Mouse (Mus musculus) spleen, postnatal 14 days (tissue): ENCODE data around the gene Umad1.

Experiments
- DNase-seq, 2 experiments: peaks; one replicate each; pipeline ENCODE4 v3.0.0; 2021 to 2022; ENCODE audit warnings: low spot score in 2 of 2

Umad1 gene

GRCm38 (mm10) chr6:8367675-8368074 is 108.6 kb downstream of the Umad1 start:
- DNase-seq = no peak

- no peak for DNase-seq
These were observed 109.2 kb downstream of the Umad1 start for GRCm38 (mm10) chr6:8368198-8368864.

GRCm38 (mm10) chr6:8370624-8371023 is 111.5 kb downstream of the Umad1 start:
- DNase-seq = no peak

- DNase-seq = no peak
These were observed 114.0 kb downstream of the Umad1 start for GRCm38 (mm10) chr6:8373051-8373450.

GRCm38 (mm10) chr6:8373851-8374250 is 114.8 kb downstream of the Umad1 start:
- no peak for DNase-seq

- DNase-seq = no peak
These were observed 115.2 kb downstream of the Umad1 start for GRCm38 (mm10) chr6:8374290-8374689.

- DNase-seq = no peak
These were observed 115.6 kb downstream of the Umad1 start for GRCm38 (mm10) chr6:8374712-8375111.

GRCm38 (mm10) chr6:8376351-8376750 is 117.3 kb downstream of the Umad1 start:
- no peak for DNase-seq

GRCm38 (mm10) chr6:8377667-8378066 is 118.6 kb downstream of the Umad1 start:
- DNase-seq = no peak

GRCm38 (mm10) chr6:8389307-8389706 is 130.2 kb downstream of the Umad1 start:
- DNase-seq = no peak

GRCm38 (mm10) chr6:8390296-8390695 is 131.2 kb downstream of the Umad1 start:
- DNase-seq = no peak

GRCm38 (mm10) chr6:8390935-8391334 is 131.8 kb downstream of the Umad1 start:
- no peak for DNase-seq

GRCm38 (mm10) chr6:8393029-8393428 is 133.9 kb downstream of the Umad1 start:
- DNase-seq = no peak

- no peak for DNase-seq
These were observed 135.0 kb downstream of the Umad1 start for GRCm38 (mm10) chr6:8394044-8394443.

- DNase-seq = no peak
These were observed 136.0 kb downstream of the Umad1 start for GRCm38 (mm10) chr6:8395061-8395460.

- DNase-seq = no peak
These were observed 138.2 kb downstream of the Umad1 start for GRCm38 (mm10) chr6:8397252-8397651.

GRCm38 (mm10) chr6:8399710-8400109 is 140.6 kb downstream of the Umad1 start:
- DNase-seq = no peak

- no peak for DNase-seq
These were observed 144.0 kb downstream of the Umad1 start for GRCm38 (mm10) chr6:8403127-8403526.

GRCm38 (mm10) chr6:8405844-8406243 is 146.8 kb downstream of the Umad1 start:
- no peak for DNase-seq

GRCm38 (mm10) chr6:8408332-8408731 is 149.2 kb downstream of the Umad1 start:
- DNase-seq = no peak

GRCm38 (mm10) chr6:8409865-8410264 is 150.8 kb downstream of the Umad1 start:
- DNase-seq = no peak

- no peak for DNase-seq
These were observed 153.9 kb downstream of the Umad1 start for GRCm38 (mm10) chr6:8412845-8413598.

GRCm38 (mm10) chr6:8414020-8414419 is 154.9 kb downstream of the Umad1 start:
- DNase-seq = no peak
